ENCODE assay signal across 13 mouse cellular contexts in genomic region chr12:111927338-111927737, GRCm38 (mm10). TPM values are rescaled to one million over a fixed set of nuclear protein-coding genes. Genes with fewer than 3 reads are reported as not detected.
DNase-seq lines count a peak whose midpoint lies in the region; ATAC-seq and TF ChIP-seq lines count a peak whose summit lies in the region.
"Had no signal": no experiment of that assay in that cellular context is flagged by ENCODE, and none has a peak within 500 bp of the region (broad histone marks: within the 10 kb centered on the region; RNA-seq: fewer than 3 reads in every experiment).

No protein-coding gene starts in this region.

- no peak overlapping the region for H3K4me2 ChIP-seq in hindbrain, postnatal 0 days (ENCODE audit: low read depth, low read length)
- H3K4me2 ChIP-seq: hindbrain, embryonic 15.5 days; limb, embryonic 13.5 days had no signal

- no peak overlapping the region for H3K4me3 ChIP-seq in hindbrain, postnatal 0 days (ENCODE audit: low read length)
- H3K4me3 ChIP-seq: erythroblast, embryonic 14.5 days; hindbrain, embryonic 15.5 days; limb, embryonic 13.5 days had no signal

- H3K9ac ChIP-seq in hindbrain, postnatal 0 days (replicated peaks; ENCODE audit: low read length): no peak overlapping the region
- H3K9ac ChIP-seq: hindbrain, embryonic 15.5 days had no signal

- H3K36me3 ChIP-seq in hindbrain, postnatal 0 days (ENCODE audit: insufficient read depth, low read length): no peaks in the 10 kb centered on the region
- H3K36me3 ChIP-seq: hindbrain, embryonic 15.5 days; limb, embryonic 13.5 days had no signal

- H3K9me3 ChIP-seq in hindbrain, postnatal 0 days (ENCODE audit: low read length): no peaks in the 10 kb centered on the region
- H3K9me3 ChIP-seq: hindbrain, embryonic 15.5 days; limb, embryonic 13.5 days had no signal

- peak; percentile 65; the same call in 1 of the 2 replicates for ATAC-seq in hindbrain, postnatal 0 days
- ATAC-seq in megakaryocyte progenitor cell, adult 5-6 weeks (replicated peaks; ENCODE audit: poor library complexity): peak; percentile 41; the same call in 1 of the 2 replicates

- peak; percentile 95 for DNase-seq in cerebellum, postnatal 10 days
- DNase-seq in cerebellum, adult 11 months: no peak
- peak; percentile 93 for DNase-seq in left cerebral cortex, postnatal 4 days
- no peak for DNase-seq in left cerebral cortex, adult 8-10 months (ENCODE audit: low spot score in 2 of 2)
- peak; percentile 80 for DNase-seq in hindbrain, postnatal 0 days (ENCODE audit: low spot score)
- DNase-seq in thymus, postnatal 25 days: no peak
- no peak for DNase-seq in urinary bladder, adult 18-20 months (ENCODE audit: low spot score in 2 of 2)
- DNase-seq: adrenal gland, postnatal 14 days had no signal

- intact Hi-C loops in left cerebral cortex, postnatal 4 days (cut with DNase I): no loop called here

- H3K27ac ChIP-seq in hindbrain, postnatal 0 days: peak overlapping the region; percentile 54; the same call in 1 of the 2 replicates
- H3K27ac ChIP-seq: hindbrain, embryonic 15.5 days; limb, embryonic 13.5 days had no signal

- H3K27me3 ChIP-seq in hindbrain, postnatal 0 days (ENCODE audit: insufficient read depth, low read length): no peaks in the 10 kb centered on the region
- H3K27me3 ChIP-seq: hindbrain, embryonic 15.5 days; limb, embryonic 13.5 days had no signal

- H3K4me1 ChIP-seq in hindbrain, postnatal 0 days (ENCODE audit: insufficient read depth, low read length): peaks cover 10% of the 10 kb centered on the region

- TF ChIP-seq CTCF in hindbrain, postnatal 0 days (IDR thresholded peaks at IDR 0.05; ENCODE audit: low read depth): no peak

- WGBS in hindbrain, postnatal 0 days: 62% methylated on average over 1 of the region's 1 CpGs

RNA-seq across cellular contexts. Expression of gene Ppp1r13b, which starts 19.4 kb away (rescaled TPM):
- total RNA-seq in left cerebral cortex, postnatal 4 days (2021): 10 to 100 TPM; 58.1 to 60.3 TPM
- 10 to 100 TPM; 56.1 to 61.6 (median 58.2) TPM for total RNA-seq in left cerebral cortex, adult 8-10 months (2022)
- 54.5 and 57.4 TPM in 2 replicates for total RNA-seq in hindbrain, postnatal 0 days (2014; rRNA removed)
- 31.6 and 36.5 TPM in 2 replicates for polyA plus RNA-seq in hindbrain, postnatal 0 days (2015; fragmentation: Nextera tagmentation; extraction: Ambion mirVana)
- 5.4 and 9.3 TPM in 2 replicates for total RNA-seq in megakaryocyte progenitor cell, adult 5-6 weeks (2015)
- total RNA-seq in megakaryocyte progenitor cell, adult 5-6 weeks (2017): 3.7 and 7.5 TPM in 2 replicates

RNA-seq across cellular contexts. Expression of gene Atp5mpl, which starts 39.4 kb away (rescaled TPM):
- total RNA-seq in left cerebral cortex, postnatal 4 days (2021): 100 to 1,000 TPM; 363 to 384 TPM
- total RNA-seq in left cerebral cortex, adult 8-10 months (2022): 100 to 1,000 TPM; 352 to 403 (median 371) TPM
- 225 and 251 TPM in 2 replicates for total RNA-seq in hindbrain, postnatal 0 days (2014; rRNA removed)
- 1,023 and 1,032 TPM in 2 replicates for polyA plus RNA-seq in hindbrain, postnatal 0 days (2015; fragmentation: Nextera tagmentation; extraction: Ambion mirVana)
- 491 and 507 TPM in 2 replicates for total RNA-seq in megakaryocyte progenitor cell, adult 5-6 weeks (2015)
- 601 and 839 TPM in 2 replicates for total RNA-seq in megakaryocyte progenitor cell, adult 5-6 weeks (2017)

RNA-seq across cellular contexts. Expression of gene Tdrd9, which starts 44.0 kb away (rescaled TPM):
- under 1 TPM; 0.34 to 0.56 TPM for total RNA-seq in left cerebral cortex, postnatal 4 days (2021)
- total RNA-seq in left cerebral cortex, adult 8-10 months (2022): under 1 TPM; 0.27 to 0.93 (median 0.55) TPM
- 0.07 and 0.68 TPM in 2 replicates for total RNA-seq in hindbrain, postnatal 0 days (2014; rRNA removed)
- 0.20 and 0.46 TPM in 2 replicates for polyA plus RNA-seq in hindbrain, postnatal 0 days (2015; fragmentation: Nextera tagmentation; extraction: Ambion mirVana)
- not detected in 2 replicates for total RNA-seq in megakaryocyte progenitor cell, adult 5-6 weeks (2015)
- not detected in 2 replicates for total RNA-seq in megakaryocyte progenitor cell, adult 5-6 weeks (2017)
- total RNA-seq: adrenal gland, postnatal 14 days; neutrophil, adult 5-6 weeks had no signal
- polyA plus RNA-seq: erythroblast, embryonic 14.5 days had no signal

RNA-seq across cellular contexts. Expression of gene Rd3l, which starts 53.8 kb away (rescaled TPM):
- total RNA-seq in left cerebral cortex, postnatal 4 days (2021): not detected
- total RNA-seq in left cerebral cortex, adult 8-10 months (2022): not detected
- 0.73 TPM in 1 of 2 replicates, not detected in the other for total RNA-seq in hindbrain, postnatal 0 days (2014; rRNA removed)
- 0.61 TPM in 1 of 2 replicates, not detected in the other for polyA plus RNA-seq in hindbrain, postnatal 0 days (2015; fragmentation: Nextera tagmentation; extraction: Ambion mirVana)
- not detected in 2 replicates for total RNA-seq in megakaryocyte progenitor cell, adult 5-6 weeks (2015)
- total RNA-seq in megakaryocyte progenitor cell, adult 5-6 weeks (2017): not detected in 2 replicates
- total RNA-seq: adrenal gland, postnatal 14 days; neutrophil, adult 5-6 weeks had no signal
- polyA plus RNA-seq: erythroblast, embryonic 14.5 days; hindbrain, embryonic 15.5 days; limb, embryonic 13.5 days had no signal

Comparison
In these comparisons a context has a peak if more than half of its experiments do, and no peak if none do; other contexts are left out.
1. DNase-seq: peak in cerebellum, postnatal 10 days (2 of 2), left cerebral cortex, postnatal 4 days (single experiment) and hindbrain, postnatal 0 days (single experiment); none in cerebellum, adult 11 months (single experiment), left cerebral cortex, adult 8-10 months (0 of 2), thymus, postnatal 25 days (single experiment) and urinary bladder, adult 18-20 months (0 of 2).